Mouse (Mus musculus) thymus, adult 18-20 months (tissue): Measurements from ENCODE around the gene Cript.

Experiments used
- DNase-seq, 2 experiments: peaks; one replicate each; pipeline ENCODE4 v3.0.0; 2022; ENCODE audit warnings: mixed read lengths in 2 of 2

Gene Cript

DNA sequence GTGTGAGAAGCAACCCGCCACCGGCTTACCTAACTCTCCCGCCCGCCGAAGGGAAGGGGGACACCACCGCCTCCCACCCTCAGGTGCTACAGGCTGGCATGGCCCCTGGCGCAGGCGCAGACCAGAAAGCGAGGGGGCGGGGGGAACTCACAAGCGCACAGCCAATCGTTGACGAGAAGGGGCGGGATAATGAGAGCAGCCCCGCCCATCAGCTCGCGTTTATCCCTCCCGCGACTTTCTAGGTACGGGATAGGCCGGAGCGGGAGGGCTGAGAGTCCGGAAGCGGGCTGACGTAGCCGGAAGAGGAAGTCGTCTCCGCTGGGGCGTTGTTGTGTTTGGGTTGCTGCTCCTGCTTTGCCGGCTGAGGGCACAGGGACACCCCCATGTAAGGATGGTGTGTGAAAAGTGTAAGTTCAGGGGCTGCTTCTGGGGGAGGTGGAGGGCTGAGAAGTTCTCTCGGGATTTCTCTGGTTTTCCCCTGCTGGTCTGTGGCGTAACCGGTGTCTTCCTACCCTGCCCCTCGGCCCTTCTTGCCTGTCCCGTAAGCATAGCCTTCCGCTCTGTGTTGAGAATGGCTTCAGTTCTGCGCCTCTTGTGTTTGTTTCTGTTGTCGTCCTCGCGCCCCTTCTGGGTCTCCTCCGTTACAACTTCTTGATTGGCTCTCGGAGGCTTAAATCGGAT lies at the start of gene Cript, which contains the start of gene Pigf:
Gene Cript (plus strand): TSS at position 282 of the 681 bp plus-strand sequence.
Gene Pigf (minus strand): TSS at position 138 of the 681 bp plus-strand sequence.
- peak; percentile 96 to 97 for DNase-seq

DNA sequence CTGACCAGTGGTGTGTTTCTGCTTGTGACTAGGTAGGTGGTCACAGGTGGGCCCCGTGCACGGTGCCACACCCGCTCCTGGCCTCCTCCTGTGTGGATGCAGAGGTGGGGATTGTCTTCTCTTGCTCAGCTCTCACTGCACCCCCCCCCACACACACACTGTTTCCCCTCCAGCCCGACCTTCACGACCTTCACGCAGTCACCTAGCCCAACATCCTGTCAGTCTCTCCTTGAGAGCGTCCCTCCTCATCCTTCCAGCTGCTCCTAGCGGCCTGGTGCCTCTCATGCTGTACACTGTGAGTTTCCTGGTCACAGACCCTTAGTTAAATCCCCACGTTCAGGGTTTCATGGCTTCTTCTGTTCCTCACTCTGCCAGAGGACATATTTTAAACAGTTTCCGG lies 49.0 kb upstream of the Cript start:
- DNase-seq = no peak

- no peak for DNase-seq
Measured at GRCm38 (mm10) chr17:86978496-86978895, 46.9 kb upstream of the Cript start.

DNA sequence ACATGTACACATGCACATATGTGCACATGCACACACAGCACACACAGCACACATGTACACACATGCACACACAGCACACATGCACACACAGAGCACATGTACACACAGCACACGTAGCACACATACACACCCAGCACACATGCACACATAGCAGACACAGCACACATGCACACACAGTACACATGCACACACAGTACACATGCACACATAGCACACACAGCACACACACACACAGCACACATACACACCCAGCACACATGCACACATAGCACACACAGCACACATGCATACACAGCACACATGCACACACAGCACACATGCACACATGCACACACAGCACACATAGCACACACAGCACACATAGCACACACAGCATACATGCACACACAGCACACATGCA lies 44.1 kb upstream of the Cript start:
- no peak for DNase-seq

- no peak for DNase-seq
Measured at GRCm38 (mm10) chr17:86981701-86982100, 43.6 kb upstream of the Cript start.

- no peak for DNase-seq
Measured at GRCm38 (mm10) chr17:86982497-86982896, 42.9 kb upstream of the Cript start.

DNA sequence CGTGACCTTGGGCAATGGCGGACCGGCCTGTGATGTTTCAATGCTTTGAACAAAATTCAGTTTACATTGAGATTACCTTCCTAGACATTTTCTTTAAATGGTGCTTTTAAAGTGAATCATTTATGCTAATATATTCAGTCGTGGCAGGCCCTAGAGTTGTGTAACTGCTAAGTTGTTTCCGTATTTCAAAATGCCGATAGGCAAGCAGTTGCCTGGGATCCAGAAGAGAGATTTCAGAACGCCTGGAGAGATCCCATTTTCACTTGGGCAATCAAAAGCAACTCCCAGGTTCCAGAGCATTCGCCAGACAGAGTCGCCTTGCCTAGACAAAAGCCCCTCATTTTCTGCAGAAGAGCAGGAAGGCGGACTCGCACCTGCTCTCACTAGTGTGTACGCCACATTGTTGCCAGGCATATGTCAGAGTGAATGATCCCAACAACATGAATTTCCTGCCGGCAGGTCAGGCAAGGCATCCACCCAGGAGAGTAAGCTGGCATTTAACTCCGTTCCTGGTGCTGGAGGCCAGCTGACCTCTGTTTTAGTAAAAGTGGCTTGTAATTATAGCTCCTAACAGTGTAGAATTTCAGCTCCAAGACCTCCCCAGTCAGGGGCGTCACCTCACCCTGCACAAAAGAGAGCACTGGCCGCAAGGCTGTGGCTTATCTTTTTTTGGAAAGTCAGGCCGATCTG lies 38.8 kb upstream of the Cript start:
- DNase-seq = no peak

DNA sequence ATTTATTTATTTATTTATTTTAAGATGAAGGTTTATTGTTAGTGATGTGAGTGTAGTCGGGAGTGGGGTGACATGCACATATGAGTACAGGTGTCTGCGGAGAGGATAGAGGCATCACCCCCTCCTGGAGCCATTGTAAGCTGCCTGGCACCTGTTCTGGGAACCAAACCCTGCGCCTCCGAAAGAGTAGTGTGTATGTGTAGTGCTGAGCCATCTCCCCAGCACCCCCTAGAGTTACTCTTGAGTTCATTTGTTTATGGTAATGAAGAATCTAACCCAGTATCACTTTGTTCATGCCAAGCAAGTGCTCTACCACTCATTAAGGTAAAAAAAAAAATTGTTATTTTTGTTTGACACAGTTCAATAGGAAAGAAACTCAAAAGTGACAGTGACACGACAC lies 37.2 kb upstream of the Cript start:
- DNase-seq = peak in 1 of 2 experiments; percentile 50

DNA sequence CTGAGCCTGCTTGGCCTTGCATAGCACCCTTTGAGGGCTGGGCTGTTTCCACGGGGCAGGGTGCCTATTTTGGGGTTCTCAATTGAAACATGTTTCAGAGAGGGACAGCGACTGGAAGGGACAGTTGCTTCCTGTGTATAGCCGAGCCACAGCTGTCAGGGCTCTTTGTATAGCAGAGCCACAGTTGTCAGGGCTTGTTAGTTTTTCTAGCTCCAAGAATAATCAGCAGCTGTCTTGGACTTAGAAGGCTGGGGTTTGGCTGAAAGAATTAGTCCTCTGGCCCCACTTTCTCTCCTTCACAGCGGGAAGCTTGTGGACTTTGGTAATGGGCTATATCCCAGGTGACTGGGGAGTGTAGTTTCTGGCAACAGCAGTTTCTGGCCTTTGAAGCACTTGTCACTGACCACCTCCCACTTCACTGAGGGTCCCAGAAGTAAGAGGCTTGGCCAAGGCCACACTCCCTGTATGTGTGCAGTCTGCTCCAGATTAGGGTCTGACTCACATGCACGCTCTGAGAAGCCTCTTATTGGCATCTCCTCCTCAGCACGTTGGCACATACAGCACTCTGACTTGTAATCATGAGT lies 36.7 kb upstream of the Cript start:
- peak in 1 of 2 experiments; percentile 46 for DNase-seq

DNA sequence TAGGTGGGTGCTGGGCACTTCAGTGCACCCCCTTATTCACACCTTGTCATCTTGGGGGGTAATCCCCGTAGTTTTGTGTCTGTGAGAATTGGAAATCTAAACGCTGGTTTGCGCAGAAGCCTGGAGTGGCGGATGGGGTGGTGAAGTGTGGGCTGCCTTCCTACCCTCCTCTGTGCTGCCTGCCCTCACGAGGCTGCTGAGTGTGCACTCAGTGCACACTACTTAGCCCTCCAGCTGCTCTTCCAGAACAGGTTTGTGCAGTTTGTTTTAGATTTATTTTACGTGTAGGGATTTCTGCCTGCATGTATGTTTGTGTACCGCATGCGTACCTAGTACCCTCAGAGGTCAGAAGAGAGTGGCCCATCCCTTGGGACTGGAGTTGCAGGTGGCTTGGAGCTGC lies 34.0 kb upstream of the Cript start:
- no peak for DNase-seq

DNA sequence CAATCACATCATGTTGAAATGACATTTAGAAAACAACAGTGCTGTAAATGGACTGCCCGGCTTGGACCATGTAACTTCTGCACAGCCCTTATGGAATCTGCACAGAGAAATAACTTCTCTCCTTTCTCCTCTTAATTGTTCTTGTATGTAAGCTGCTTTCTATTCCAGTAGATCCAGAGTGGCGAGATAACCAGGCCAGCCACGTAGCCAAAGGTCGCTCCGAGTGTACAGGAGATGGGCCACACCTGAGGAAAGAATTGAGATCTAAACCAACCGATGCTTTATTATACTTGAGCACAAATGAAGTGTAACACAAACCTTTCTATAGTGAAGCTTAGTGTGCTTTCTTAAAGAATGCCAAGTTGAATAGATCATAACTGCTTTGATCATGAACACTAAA lies 28.0 kb upstream of the Cript start:
- DNase-seq = no peak

DNA sequence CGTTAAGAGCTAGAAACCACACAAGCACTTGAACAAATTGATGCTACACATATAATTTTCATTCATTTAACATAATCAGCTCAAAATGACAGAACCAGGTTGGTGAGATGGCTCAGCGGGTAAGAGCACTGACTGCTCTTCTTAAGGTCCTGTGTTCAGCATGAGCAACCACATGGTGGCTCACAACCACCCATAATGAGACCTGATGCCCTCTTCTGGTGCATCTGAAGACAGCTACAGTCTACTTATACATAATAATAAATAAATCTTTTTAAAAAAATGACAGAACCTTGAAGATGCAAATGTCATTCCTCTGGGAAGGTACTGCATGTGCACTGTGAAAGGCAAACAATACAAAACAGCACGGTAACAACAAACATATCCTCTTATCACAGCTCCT lies 16.4 kb upstream of the Cript start:
- DNase-seq = no peak

GRCm38 (mm10) chr17:87011301-87012019 lies 13.9 kb upstream of the Cript start:
- no peak for DNase-seq

DNA sequence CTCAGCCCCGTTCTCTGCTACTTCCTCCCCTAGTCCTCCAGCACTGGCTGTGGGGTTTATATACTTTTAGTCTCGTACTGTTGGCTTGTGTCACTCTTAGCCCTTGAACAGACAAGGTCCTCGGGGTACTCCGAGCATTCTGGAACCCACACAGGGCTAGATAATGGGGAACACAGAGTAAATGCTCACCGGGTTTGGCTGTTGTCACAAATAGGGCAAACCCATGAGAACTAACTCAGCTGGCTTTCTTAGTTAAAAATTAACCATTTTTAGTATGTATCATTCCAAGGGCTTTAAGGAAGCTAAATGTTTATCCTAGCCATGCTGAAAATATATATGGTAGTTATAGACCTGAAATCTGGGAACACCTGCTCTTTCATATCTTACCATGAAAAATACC lies 5.7 kb upstream of the Cript start:
- no peak for DNase-seq

GRCm38 (mm10) chr17:87024491-87025242 lies 683 bp upstream of the Cript start:
- no peak for DNase-seq

GRCm38 (mm10) chr17:87036141-87037073 lies 11.1 kb downstream of the Cript start:
- DNase-seq = no peak

DNA sequence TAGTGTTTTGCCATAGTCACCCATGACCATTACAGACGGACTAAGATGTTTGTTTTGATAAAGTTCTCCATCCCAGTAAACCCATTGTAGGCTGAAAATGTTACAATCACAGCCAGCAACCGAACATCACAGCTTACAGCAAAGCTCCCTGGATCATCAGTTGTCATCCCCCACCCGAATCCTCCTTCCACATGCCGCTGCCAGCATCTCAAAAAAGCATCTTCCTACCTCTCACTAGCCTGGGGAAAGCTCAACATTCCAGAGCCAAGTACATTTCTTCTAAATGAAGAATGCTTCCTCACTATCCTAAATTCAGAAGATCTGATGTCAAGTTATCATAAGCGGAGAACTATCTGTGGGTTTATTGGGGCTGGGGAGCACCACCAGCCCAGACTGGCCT lies 13.1 kb downstream of the Cript start:
- no peak for DNase-seq

GRCm38 (mm10) chr17:87041739-87042138 lies 16.4 kb downstream of the Cript start:
- no peak for DNase-seq

- peak; percentile 53 to 59 for DNase-seq
Measured at GRCm38 (mm10) chr17:87044364-87044763, 19.0 kb downstream of the Cript start.

GRCm38 (mm10) chr17:87044796-87045195 lies 19.4 kb downstream of the Cript start:
- no peak for DNase-seq

DNA sequence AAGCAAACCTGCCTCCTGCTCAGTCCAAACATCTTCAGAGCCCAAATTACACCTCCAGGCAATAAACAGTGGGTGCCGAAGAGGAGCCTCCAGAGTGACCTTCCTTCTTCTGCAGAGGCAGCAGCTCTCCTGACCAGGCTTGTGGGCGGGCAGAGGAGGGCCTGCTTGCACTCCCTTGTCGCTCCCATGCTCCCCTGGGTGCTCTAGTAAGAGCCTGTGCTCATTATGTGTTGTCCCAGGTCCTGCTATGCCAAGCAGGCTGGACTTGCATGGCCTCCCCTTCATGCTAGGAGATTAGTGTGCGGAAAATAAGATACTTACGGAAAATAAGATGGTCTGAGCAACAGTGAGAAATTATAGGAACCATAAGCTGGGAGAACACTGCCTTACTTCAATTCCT lies 24.3 kb downstream of the Cript start:
- no peak for DNase-seq
